Mouse (Mus musculus): ENCODE measurements around the gene Apol7a.
A peak's percentile ranks its signal among the peaks of the same experiment; 100 is the strongest.

Gene Apol7a

DNA sequence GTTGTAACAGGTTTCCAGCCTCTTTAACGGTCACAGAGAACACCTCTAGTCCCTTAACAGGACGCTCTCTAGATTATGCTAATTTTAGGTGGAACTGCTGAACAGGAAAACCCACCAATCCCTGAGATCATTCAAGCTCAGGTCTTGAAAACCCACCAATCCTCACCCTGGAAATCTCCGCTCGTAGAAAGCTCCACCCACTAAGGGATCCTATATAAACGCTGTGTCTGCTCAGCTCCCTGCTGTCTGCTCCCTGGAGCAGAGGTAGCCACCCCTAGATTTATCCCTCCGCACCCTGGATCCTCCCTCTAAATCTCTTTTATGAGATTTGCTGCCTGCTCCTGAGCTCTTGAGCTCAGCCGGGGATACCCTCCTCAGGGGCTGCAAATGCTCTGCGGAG lies 28.3 kb downstream of the Apol7a start:
- no peak for DNase-seq

DNA sequence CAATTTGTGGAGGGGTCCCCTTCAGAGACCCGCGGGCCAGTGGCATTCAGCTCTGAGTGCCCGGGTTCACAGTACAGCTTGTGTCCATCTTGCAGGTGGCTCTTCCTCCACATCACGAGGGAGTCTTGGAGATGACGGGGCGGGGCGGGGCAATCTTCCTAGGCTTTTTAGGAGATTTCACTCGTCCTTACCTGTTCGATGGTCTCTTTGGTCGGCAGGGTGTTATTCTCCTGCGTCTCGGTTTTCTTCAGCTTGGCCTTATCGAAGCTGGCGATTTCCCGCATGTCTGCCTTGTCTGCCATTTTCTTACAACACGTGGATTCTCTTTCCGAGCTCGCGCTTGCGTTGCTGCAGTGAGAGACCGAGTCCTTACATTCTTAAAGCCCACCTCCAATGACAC lies 28.9 kb downstream of the Apol7a start:
- no peak for DNase-seq

DNA sequence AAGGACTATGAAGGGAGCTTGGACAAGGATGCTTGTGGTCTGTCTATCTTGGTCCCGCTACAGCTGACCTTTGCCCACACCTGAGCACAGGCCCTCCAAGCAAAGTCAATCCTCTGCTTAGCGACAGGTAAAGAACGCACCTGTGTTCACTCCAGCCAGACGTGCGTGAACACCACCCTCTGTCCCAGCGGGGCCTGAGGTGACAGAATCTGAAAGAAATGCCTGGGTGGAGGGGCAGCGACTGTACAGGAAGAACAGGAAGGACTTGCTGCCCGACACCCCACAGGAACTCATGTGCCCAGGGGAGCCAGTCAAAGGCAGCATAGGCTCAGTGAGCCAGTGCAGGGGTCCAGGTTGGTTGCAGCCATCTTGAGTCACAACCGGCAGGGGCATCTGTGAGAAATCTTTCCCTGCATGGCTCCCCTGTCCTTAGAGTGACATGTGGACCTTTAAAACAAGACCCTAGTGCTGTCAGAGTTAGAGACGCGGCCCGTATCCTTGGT lies 30.0 kb downstream of the Apol7a start:
- peak in 1 of 2 experiments; percentile 25 for DNase-seq

DNA sequence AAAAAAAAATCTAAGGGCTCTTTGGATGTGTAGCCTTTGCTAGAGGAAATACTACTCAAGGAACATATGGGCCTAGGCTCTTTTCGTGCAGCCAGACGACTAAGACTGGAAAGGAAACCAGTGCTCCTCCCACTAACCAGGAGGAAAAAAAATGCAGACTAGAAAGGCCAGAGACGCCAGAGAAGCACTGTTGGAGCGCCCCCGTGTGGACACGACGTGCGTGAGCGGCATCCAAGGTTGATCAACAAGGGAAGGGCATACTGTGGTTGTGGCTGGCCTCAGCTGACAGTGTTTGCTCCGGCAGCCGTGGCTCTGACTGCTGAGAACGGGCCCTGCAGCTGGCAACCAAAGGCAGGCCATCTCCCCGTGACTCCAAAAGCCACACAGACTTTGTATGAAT lies 30.8 kb downstream of the Apol7a start:
- DNase-seq: peak; percentile 97 to 98

DNA sequence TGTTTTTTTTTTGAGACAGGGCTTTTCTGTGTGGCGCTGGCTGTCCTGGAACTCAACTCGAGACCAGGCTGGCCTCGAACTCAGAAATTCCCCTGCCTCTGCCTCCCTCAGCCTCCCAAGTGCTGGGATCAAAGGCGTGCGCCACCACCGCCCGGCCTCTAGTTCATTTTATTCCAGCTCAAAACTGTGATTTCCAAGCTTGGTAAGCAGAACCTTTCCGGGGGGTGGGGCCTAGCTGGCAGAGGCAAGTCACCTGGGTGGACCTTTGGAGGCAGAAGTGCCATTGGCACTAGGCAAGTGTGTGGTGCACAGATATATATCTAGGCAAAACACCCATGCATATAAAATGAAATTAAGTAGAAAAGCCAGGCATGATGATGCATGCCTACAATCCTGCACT lies 31.4 kb downstream of the Apol7a start:
- DNase-seq: peak in 1 of 2 experiments; percentile 59

DNA sequence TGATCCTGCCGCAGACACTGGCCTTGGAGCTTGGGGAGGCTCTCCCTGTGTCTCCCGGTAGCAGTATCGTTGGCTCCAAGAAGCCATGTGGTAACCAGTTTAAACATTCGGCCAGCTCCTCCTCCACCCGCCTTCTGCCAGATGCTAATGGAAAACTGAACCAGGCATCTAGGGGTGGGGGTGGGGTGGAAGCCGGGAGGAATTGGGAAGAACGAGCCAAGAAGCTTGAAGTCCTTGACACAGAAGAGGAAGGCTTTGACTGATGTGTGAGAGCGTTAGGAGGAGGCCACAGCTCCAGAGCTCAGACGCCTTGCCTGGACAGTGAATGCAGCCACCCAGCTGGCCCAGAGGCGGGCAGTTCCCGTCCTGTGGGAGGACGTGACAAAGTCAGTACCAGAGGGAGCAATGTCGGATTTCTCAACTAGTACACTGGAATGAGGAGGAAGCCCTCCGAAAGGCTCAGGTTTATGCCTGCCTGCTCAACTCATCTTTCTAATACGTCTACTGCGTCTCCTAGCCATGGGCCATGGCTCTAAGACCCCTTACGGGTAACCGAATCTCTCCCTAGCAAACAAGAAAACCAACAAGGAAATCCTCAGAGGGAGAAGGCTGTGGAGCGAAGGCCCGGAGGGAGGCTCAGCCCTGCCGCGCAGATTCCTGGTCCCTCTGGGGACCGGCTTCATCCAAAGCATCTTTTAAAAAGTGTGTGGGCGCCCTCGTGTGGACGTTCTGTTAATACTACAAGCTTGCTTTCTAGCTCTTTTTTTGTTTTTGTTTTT lies 32.0 kb downstream of the Apol7a start:
- peak; percentile 87 to 94 for DNase-seq

DNA sequence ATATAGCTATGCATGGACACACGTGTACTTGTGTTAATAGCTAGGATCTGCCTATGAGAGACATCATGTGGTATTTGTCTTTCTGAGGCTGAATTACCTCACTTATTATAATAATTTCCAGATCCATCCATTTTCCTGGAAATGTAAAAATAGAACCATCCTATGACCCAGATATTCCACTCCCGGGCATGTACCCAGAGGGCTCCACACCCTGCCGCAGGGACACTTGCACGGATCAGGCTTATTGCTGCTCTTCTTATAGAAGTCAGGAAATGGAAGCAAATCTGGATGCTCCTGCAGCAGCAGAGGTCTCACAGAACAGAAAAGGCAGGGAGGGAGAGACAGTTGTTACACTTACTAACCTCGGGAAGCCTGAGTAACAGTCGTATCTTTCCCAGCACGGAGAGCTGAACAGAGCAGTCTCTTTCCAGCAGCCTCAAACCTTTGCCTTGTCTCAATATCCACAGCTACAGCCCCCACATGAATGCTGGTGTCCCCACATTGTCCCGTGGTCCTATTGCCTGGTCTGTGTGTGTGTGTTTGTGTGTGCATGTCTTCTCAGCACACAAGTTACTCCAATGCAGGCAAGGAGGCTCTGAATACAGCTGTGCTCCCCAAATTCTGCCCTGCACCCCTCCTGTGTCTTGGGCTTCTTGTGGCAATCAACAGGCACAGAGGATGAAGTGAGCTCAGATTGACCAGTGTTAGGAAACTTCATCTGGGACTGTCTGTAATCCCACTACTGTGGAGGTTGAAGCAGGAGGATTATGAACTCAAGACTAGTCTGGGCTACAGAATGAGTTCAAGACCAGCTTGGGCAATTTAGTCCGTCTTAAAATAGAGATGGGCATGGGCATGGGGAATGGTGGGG lies 33.0 kb downstream of the Apol7a start:
- peak in 1 of 2 experiments; percentile 63 for DNase-seq

DNA sequence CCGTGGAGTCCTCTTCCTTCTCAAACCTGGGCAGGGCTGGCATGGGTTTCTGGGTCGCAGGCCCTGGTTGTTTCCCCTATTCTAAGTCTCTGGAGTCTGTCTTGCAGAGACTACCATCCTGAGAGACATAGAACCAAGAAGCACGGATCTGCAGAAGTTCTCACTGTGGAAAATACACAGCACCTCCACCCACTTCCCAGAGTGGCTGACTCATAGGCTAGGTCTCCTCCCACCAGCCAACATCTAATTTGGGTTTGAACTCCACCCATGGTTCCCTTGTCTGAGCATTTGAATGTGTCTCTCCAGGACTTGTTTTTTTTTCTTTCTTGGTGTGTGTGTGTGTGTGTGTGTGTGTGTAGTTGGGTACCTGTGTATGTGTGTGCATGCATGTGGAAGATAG lies 34.9 kb downstream of the Apol7a start:
- DNase-seq: no peak

DNA sequence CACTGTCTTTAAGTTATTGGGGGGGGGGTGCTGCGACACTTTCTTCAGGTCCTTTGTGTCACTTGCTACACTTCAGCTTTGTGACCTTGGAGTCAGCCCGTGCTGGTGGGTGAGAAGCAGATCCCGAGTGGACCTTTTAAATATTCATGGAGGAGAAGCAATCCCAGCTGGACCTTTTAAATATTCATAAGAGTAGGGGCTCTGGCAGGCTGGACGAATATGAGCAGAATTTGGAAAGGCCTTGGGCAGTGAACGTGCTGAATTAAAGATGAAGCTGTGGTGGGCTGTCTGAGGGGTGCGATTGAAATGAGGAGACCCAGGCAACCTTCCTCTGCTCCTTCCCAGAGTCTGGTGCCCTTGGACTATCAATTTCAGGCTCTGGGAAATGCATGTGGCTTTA lies 35.3 kb downstream of the Apol7a start:
- DNase-seq: no peak

DNA sequence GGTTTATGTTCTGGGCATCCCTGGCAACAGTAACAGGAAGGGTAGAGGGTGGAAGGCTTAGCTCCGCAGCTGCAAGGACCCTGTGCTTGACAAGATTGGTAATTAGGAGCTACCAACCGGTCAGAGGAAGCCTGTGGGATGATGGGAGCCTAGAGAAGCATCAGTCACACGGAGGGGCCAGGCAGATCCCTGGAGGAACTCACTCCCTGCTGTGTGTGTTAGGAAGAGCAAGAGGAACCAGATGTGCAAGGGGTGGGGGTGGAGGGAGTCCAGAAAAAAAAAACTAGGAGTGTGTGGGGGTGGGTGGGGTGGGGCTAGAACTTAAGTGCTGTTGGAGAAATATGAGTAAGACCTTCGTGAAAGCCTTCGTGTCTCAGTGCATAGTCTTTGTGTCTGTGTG lies 36.0 kb downstream of the Apol7a start:
- DNase-seq: no peak

DNA sequence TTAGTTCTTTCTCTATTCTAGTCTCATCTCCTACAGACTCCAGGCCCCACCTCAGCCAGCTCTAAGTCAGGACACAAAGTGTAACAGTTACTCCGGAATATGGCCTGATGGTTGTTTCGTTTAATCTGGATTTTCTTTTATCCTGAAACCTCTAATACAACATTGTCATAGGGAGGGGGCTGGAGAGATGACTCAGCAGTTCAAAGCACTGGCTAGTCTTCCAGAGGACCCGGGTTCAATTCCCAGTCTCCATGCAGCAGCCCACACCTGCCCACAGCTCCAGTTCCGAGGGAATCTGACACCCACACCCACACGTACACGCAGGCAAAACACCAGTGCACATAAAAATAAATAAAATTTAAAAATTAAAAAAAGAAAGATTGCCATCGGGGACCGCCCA lies 39.0 kb downstream of the Apol7a start:
- no peak for DNase-seq

DNA sequence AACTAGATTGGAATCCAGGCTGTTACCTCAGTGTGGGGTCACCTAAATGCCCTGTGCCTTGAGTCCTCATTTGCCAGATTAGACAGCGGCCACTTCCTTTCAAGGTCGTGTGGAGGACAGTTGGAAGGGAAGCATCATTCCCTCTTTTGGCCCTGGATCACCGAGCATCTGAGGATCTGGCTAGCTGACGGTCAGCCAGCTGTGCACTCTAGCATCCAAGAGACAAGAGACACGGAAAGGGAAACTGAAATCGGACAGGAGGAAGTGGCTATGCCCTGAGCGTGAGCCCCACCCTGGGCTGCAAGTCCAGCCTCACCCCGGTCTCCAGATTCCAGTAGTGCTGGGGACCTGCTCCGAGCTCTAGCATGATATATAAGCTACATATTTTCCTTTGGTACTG lies 39.4 kb downstream of the Apol7a start:
- no peak for DNase-seq

DNA sequence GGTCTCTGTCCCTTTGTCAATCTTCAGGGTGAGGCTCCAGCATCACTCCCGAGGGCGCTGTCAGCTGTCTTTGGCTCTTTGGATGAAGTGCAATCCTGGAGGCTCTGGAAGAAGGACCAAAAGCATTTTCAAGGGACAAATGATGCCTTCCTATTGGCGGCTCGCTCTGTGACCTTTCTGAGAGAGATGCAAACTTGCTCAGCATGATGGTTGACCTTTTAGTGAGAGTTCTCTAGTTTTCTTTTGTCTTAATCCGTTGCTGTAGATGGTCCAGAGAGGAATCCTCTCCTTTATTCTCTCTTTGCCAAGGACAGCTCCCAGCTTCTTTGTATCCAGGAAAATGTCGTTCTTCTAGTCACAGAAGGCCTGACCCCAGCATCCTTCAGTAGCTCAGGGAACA lies 39.8 kb downstream of the Apol7a start:
- no peak for DNase-seq

DNA sequence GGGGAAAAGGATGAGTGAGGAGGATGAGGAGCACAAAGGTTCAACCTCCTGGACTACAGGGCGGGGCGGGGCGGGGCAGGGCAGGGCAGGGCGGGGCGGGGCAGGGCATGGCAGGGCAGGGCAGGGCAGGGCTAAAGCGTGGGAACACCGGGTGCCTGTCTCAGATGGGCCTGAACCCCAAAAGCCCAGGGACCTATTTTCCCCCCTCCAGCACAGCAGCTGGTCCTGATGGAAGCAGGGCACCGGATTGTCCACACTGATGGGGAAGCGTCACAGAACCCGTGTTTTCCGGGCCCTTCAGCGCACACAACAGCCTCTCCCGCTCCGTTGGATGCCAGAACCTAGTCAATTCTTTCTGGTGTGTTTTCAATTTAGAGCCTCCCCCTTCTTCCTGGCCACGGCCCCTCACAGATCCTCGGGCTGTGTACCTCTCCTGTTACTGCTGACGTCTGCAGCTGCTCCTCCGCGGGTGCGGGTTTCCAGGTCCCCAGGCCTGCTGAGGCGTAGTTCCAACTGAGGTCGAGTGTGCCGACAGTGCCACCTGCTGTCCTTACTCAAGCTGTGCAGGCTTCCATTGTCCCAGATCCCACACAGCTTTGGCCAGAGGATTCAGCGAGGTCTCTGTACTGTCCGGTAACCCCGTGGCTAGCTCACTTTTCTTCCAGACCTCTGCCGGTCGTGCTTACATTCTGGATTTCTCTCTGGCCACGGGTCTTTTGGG lies 40.4 kb downstream of the Apol7a start:
- DNase-seq: peak; percentile 92 to 93

DNA sequence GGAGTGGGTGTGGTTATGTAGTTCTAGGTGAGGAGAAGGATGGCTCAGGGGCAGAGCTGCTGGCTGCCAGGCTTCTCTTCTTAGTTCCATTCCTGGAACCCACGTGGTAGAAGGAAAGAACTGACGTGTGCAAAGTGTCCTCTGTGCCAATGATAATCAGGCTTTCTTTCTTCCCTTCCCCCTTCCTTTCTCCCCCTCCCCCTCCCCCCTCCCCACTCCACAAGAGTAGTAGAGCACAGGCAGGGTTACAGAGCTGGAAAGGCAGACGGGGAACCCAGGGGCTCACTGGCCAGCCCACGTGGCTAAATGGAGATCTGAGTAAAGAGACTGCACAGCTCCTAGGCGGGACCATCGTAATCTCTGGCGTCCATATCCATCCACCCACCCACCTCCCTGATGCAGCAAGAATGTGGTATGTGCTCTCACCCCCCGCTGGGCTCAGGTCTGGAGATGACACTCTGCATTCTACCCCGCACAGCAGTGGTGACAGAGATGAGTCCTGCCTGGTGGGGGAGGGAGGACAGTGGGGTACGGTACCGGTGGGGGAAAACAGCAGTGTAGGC lies 42.6 kb downstream of the Apol7a start:
- peak; percentile 53 to 55 for DNase-seq

DNA sequence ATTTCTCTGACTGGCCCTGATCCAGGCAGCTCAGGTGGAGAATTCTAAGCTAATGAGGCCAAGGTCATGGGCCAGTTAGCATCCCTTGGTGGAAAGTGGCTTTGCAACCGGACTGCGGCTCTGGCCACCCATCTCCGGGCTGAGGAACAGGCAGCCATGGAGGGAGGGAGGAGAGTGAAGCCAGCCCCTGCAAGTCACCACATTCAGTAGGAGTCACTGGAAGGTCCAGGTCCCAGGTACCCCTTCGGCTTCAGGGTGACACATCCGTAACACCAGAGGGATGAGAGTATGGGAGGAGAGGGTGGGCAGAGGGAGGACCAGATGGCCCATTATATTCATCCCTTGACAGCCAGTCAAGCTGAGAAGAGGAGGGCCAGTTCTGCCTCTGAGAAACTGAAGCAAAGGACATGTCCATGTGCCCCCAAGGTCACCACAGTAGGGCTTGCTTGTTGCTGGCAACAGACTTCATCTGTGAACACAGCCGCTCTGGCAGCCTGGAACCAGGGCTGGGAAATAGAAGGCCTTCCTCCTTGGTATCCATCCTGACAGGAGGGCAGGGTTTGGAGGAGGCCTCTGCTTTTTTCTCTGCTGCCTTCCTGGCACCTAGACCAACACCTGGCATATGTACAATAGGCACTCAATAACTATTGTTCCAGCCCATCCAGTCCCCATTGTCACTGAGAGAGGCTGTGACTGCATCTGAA lies 43.9 kb downstream of the Apol7a start:
- peak; percentile 66 to 67 for DNase-seq

DNA sequence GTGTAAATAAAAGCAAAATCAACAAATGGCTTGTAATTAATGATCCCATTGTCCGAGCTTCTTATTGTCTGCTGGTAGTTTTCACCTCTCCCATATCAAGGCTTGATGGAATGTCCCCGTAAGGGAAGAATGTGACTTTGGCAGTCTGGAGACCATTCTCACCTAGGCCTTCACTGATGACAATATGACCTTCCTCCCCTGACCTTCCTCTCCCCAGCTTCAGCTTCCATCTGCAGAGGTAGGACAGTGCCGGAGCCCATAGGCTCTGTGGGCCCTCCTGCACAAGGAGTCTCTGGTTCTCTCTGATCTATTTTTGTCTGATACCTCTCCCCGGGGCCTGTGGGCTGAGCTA lies 44.4 kb downstream of the Apol7a start:
- DNase-seq: no peak

DNA sequence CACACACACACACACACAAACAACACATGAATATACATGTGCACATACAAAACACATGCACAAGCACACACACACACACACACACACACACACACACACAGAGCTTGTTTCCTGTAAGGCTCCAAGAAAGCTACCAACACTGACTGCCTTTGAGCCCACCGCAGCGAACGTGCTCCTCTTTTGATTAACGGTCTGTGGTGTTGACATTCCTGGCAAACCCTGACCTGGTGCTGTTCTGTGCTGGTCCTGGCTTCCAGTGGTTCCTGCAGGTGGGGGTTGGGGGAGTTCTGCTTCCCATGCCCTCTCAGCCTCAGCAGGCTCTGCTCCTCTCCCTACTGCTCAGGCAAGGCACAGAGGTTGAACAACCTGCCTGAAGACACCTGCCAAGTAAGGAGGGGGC lies 45.1 kb downstream of the Apol7a start:
- no peak for DNase-seq

DNA sequence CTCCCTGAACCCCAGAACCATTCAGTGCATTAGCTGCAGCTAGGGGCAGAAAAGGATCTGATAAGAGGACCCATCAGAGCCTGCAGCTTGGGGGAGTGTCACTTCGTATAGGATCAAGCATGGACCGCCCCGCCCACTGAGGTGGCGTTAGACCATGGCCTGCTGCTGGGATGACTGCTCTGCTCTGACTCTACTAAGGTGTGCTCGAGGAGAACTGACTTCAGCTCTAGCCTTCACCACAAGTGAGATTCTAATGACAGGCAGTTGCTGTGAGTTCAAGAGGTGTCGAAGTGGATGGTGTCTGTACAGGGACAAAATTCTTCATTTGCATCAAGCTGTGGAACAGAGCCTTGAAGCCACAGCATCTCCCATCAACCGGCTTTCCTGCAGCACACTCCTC lies 46.0 kb downstream of the Apol7a start:
- no peak for DNase-seq

DNA sequence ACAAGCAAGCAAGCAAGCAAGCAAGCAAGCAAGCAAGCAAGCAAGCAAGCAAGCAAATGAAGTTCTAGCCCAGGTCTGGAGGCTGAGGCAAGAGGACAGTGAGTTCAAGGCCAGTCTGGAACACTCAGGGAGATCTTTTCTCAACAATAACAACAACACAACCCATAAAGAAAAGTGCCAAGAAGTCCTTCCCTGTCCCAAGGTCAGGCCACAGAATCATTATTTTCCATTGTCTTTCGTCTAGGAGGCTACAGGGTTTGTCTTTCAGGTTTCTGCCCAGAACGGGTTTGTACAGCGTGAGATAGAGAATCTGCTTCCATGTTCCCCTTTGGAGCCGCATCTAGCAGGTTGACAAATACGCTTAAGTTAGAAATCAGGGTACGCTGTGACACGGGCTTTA lies 48.8 kb downstream of the Apol7a start:
- DNase-seq: no peak

DNA sequence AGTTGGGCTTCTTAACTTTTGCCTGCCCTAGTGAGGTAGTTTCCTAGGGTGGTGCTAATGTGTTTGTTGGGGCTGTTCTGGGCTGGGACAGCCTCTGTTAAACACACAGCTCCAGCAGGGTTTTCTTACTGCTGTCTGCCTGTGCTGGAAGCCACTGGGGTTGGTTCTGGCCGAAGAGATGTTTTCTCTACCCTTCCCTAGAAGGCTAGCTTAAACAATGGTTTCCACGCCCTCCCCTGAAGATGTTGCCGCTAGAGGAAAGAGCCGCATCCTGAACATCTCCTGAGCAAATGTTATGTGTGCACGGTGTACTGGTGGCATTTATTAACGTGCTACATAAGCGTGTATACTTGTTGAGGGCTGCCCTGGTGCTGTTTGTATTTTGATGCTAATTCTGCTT lies 50.8 kb downstream of the Apol7a start:
- no peak for DNase-seq
